In the genomic region with DNA sequence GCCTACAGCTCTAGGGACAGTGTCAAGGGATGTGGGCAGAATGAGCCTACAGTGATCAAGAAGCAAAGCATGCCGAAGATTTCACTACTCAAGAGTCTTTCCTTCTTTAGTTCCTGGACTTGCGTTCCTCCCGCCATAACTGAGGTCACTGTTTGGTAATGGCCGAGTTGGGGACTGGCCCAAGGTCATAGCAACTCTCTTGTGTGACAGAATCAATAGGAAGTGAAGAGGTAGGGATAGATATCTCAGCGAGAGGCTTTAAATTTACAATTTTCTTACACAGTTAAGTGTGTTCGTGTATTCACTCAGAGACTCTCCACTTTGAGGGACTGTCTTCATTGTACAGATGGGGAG, we compare ENCODE assay signal across 8 mouse cellular contexts. TPM values are rescaled to one million over a fixed set of nuclear protein-coding genes. Genes with fewer than 3 reads are reported as not detected.
A peak's percentile ranks its signal among the peaks of the same experiment; 100 is the strongest.
DNase-seq lines count a peak whose midpoint lies in the region; ATAC-seq and TF ChIP-seq lines count a peak whose summit lies in the region.

No protein-coding gene starts in this region.

- 38% methylated on average over 6 of the region's 6 CpGs for WGBS in lung, embryonic 14.5 days
- WGBS in embryonic facial prominence, embryonic 12.5 days, result 43% methylated on average over 6 of the region's 6 CpGs
- WGBS in intestine, embryonic 16.5 days, result 31% methylated on average over 6 of the region's 6 CpGs
- 42% methylated on average over 6 of the region's 6 CpGs for WGBS in neural tube, embryonic 13.5 days

- H3K27ac ChIP-seq in lung, embryonic 14.5 days (ENCODE audit: low read depth), result peak overlapping the region; percentile 82
- peak overlapping the region; percentile 77 for H3K27ac ChIP-seq in embryonic facial prominence, embryonic 12.5 days
- peak overlapping the region; percentile 58 for H3K27ac ChIP-seq in intestine, embryonic 16.5 days (ENCODE audit: low read length)
- peak overlapping the region; percentile 77 for H3K27ac ChIP-seq in neural tube, embryonic 13.5 days (replicated peaks)

- no peak for ATAC-seq in lung, embryonic 14.5 days (ENCODE audit: insufficient read depth)
- ATAC-seq in embryonic facial prominence, embryonic 12.5 days (ENCODE audit: insufficient number of reproducible peaks, insufficient read depth, low FRiP score, low TSS enrichment), result 0 out of 2 replicates have a peak, but pooled peaks have one; percentile 1
- ATAC-seq in intestine, embryonic 16.5 days, result no peak
- ATAC-seq in neural tube, embryonic 13.5 days (ENCODE audit: low read depth), result no peak
- no peak for ATAC-seq in activated CD4-positive, CD25-positive, alpha-beta regulatory T cell, adult 4 months
- no peak for ATAC-seq in CD4-positive, CD25-positive, alpha-beta regulatory T cell, adult 4 months

- peak overlapping the region; percentile 70 for H3K4me3 ChIP-seq in lung, embryonic 14.5 days (ENCODE audit: low read depth, low read length)
- peak overlapping the region; percentile 61 for H3K4me3 ChIP-seq in embryonic facial prominence, embryonic 12.5 days
- peak overlapping the region; percentile 73 for H3K4me3 ChIP-seq in intestine, embryonic 16.5 days (ENCODE audit: low read length)
- H3K4me3 ChIP-seq in neural tube, embryonic 13.5 days, result peak overlapping the region; percentile 66

- peaks cover 7% of the 10 kb centered on the region for H3K4me1 ChIP-seq in lung, embryonic 14.5 days (ENCODE audit: insufficient read depth)
- peaks cover 18% of the 10 kb centered on the region; the same call in 1 of the 2 replicates for H3K4me1 ChIP-seq in embryonic facial prominence, embryonic 12.5 days
- peaks cover 19% of the 10 kb centered on the region for H3K4me1 ChIP-seq in intestine, embryonic 16.5 days (ENCODE audit: control insufficient read depth, insufficient read depth, low read length)
- peaks cover 44% of the 10 kb centered on the region for H3K4me1 ChIP-seq in neural tube, embryonic 13.5 days (replicated peaks)

- no peaks in the 10 kb centered on the region for H3K27me3 ChIP-seq in lung, embryonic 14.5 days (ENCODE audit: insufficient read depth, low read length)
- H3K27me3 ChIP-seq in embryonic facial prominence, embryonic 12.5 days, result no peaks in the 10 kb centered on the region
- H3K27me3 ChIP-seq in intestine, embryonic 16.5 days (replicated peaks; ENCODE audit: control insufficient read depth, insufficient read depth, low read length), result no peaks in the 10 kb centered on the region
- no peaks in the 10 kb centered on the region for H3K27me3 ChIP-seq in neural tube, embryonic 13.5 days

- TF ChIP-seq CTCF in lung, embryonic 14.5 days (IDR thresholded peaks at IDR 0.05; ENCODE audit: low read depth), result no peak

- peak; percentile 21 for DNase-seq in lung, embryonic 14.5 days
- DNase-seq in lung, postnatal 36 days, result no peak
- no peak for DNase-seq in cerebellum, adult 11 months

- H3K9me3 ChIP-seq in lung, embryonic 14.5 days (ENCODE audit: low read depth, low read length), result no peaks in the 10 kb centered on the region
- no peaks in the 10 kb centered on the region for H3K9me3 ChIP-seq in embryonic facial prominence, embryonic 12.5 days
- no peaks in the 10 kb centered on the region for H3K9me3 ChIP-seq in intestine, embryonic 16.5 days (ENCODE audit: control insufficient read depth, low read length)
- H3K9me3 ChIP-seq in neural tube, embryonic 13.5 days, result no peaks in the 10 kb centered on the region

- H3K9ac ChIP-seq in lung, embryonic 14.5 days, result peak overlapping the region; percentile 70
- H3K9ac ChIP-seq in embryonic facial prominence, embryonic 12.5 days, result peak overlapping the region; percentile 68
- H3K9ac ChIP-seq in intestine, embryonic 16.5 days (ENCODE audit: low read depth, low read length), result peak overlapping the region; percentile 77
- peak overlapping the region; percentile 80 for H3K9ac ChIP-seq in neural tube, embryonic 13.5 days

- H3K36me3 ChIP-seq in lung, embryonic 14.5 days (ENCODE audit: insufficient read depth), result peaks cover 7% of the 10 kb centered on the region; the same call in 1 of the 2 replicates
- H3K36me3 ChIP-seq in embryonic facial prominence, embryonic 12.5 days, result no peaks in the 10 kb centered on the region; the same call in 1 of the 2 replicates
- H3K36me3 ChIP-seq in intestine, embryonic 16.5 days (ENCODE audit: control insufficient read depth, insufficient read depth, low read length), result 0 out of 2 replicates have a peak, but pooled peaks cover 3% of the 10 kb centered on the region
- H3K36me3 ChIP-seq in neural tube, embryonic 13.5 days, result peaks cover 8% of the 10 kb centered on the region

- H3K4me2 ChIP-seq in lung, embryonic 14.5 days, result peak overlapping the region; percentile 78
- peak overlapping the region; percentile 61 for H3K4me2 ChIP-seq in embryonic facial prominence, embryonic 12.5 days (replicated peaks)
- peak overlapping the region; percentile 70 for H3K4me2 ChIP-seq in intestine, embryonic 16.5 days (ENCODE audit: low read depth, low read length)
- peak overlapping the region; percentile 77 for H3K4me2 ChIP-seq in neural tube, embryonic 13.5 days

RNA-seq across cellular contexts. Expression of a gene that starts 0.8 kb away (rescaled TPM):
- polyA plus RNA-seq in lung, embryonic 14.5 days (2014; fragmentation: Nextera tagmentation; extraction: Ambion mirVana), result 145 and 151 TPM in 2 replicates
- 166 and 174 TPM in 2 replicates for polyA plus RNA-seq in embryonic facial prominence, embryonic 12.5 days (2016; fragmentation: Nextera tagmentation; extraction: Ambion mirVana)
- polyA plus RNA-seq in intestine, embryonic 16.5 days (2015; fragmentation: Nextera tagmentation; extraction: Ambion mirVana), result 203 and 219 TPM in 2 replicates
- polyA plus RNA-seq in neural tube, embryonic 13.5 days (2015; fragmentation: Nextera tagmentation; extraction: Ambion mirVana), result 99.2 and 110 TPM in 2 replicates
- 100 to 1,000 TPM; 180 to 193 TPM for polyA plus RNA-seq in activated CD4-positive, CD25-positive, alpha-beta regulatory T cell, adult 4 months (2017; shearing (Covaris generic))
- polyA plus RNA-seq in CD4-positive, CD25-positive, alpha-beta regulatory T cell, adult 4 months (2017; shearing (Covaris generic)), result 100 to 1,000 TPM; 142 to 150 TPM

RNA-seq across cellular contexts. Expression of a gene that starts 0.8 kb away (rescaled TPM):
- polyA plus RNA-seq in lung, embryonic 14.5 days (2014; fragmentation: Nextera tagmentation; extraction: Ambion mirVana), result 116 TPM in 2 replicates
- 129 and 131 TPM in 2 replicates for polyA plus RNA-seq in embryonic facial prominence, embryonic 12.5 days (2016; fragmentation: Nextera tagmentation; extraction: Ambion mirVana)
- polyA plus RNA-seq in intestine, embryonic 16.5 days (2015; fragmentation: Nextera tagmentation; extraction: Ambion mirVana), result 149 and 155 TPM in 2 replicates
- polyA plus RNA-seq in neural tube, embryonic 13.5 days (2015; fragmentation: Nextera tagmentation; extraction: Ambion mirVana), result 83.5 and 84.3 TPM in 2 replicates
- 10 to 100 TPM; 71.4 to 82.3 TPM for polyA plus RNA-seq in activated CD4-positive, CD25-positive, alpha-beta regulatory T cell, adult 4 months (2017; shearing (Covaris generic))
- polyA plus RNA-seq in CD4-positive, CD25-positive, alpha-beta regulatory T cell, adult 4 months (2017; shearing (Covaris generic)), result 10 to 100 TPM; 94.0 to 96.9 TPM

RNA-seq across cellular contexts. Expression of a gene that starts 30.9 kb away (rescaled TPM):
- polyA plus RNA-seq in lung, embryonic 14.5 days (2014; fragmentation: Nextera tagmentation; extraction: Ambion mirVana), result 5.9 and 7.6 TPM in 2 replicates
- polyA plus RNA-seq in embryonic facial prominence, embryonic 12.5 days (2016; fragmentation: Nextera tagmentation; extraction: Ambion mirVana), result 6.0 and 6.6 TPM in 2 replicates
- 6.8 and 8.0 TPM in 2 replicates for polyA plus RNA-seq in intestine, embryonic 16.5 days (2015; fragmentation: Nextera tagmentation; extraction: Ambion mirVana)
- polyA plus RNA-seq in neural tube, embryonic 13.5 days (2015; fragmentation: Nextera tagmentation; extraction: Ambion mirVana), result 1.3 and 2.5 TPM in 2 replicates
- polyA plus RNA-seq in activated CD4-positive, CD25-positive, alpha-beta regulatory T cell, adult 4 months (2017; shearing (Covaris generic)), result 1 to 10 TPM in 1 of 2 experiments, under 1 TPM in 1; 0.82 to 2.6 TPM
- under 1 TPM in 1 of 2 experiments, not detected in 1; 0.81 TPM for polyA plus RNA-seq in CD4-positive, CD25-positive, alpha-beta regulatory T cell, adult 4 months (2017; shearing (Covaris generic))

RNA-seq across cellular contexts. Expression of a gene that starts 57.7 kb away (rescaled TPM):
- polyA plus RNA-seq in lung, embryonic 14.5 days (2014; fragmentation: Nextera tagmentation; extraction: Ambion mirVana), result 11.0 and 11.1 TPM in 2 replicates
- 6.2 and 7.7 TPM in 2 replicates for polyA plus RNA-seq in embryonic facial prominence, embryonic 12.5 days (2016; fragmentation: Nextera tagmentation; extraction: Ambion mirVana)
- polyA plus RNA-seq in intestine, embryonic 16.5 days (2015; fragmentation: Nextera tagmentation; extraction: Ambion mirVana), result 1.2 and 1.9 TPM in 2 replicates
- polyA plus RNA-seq in neural tube, embryonic 13.5 days (2015; fragmentation: Nextera tagmentation; extraction: Ambion mirVana), result 5.3 and 6.6 TPM in 2 replicates
- polyA plus RNA-seq in activated CD4-positive, CD25-positive, alpha-beta regulatory T cell, adult 4 months (2017; shearing (Covaris generic)), result 1 to 10 TPM in 1 of 2 experiments, under 1 TPM in 1; 0.79 to 2.5 TPM
- 1 to 10 TPM; 1.5 to 2.6 TPM for polyA plus RNA-seq in CD4-positive, CD25-positive, alpha-beta regulatory T cell, adult 4 months (2017; shearing (Covaris generic))
